Mouse (Mus musculus): ENCODE results near the gene Car15.

The Car15 gene

GRCm38 (mm10) chr16:17833321-17833680 is 4.9 kb downstream of the Car15 start:
- no peak for DNase-seq (ENCODE audit: low read depth, low spot score)

GRCm38 (mm10) chr16:17832821-17833220 is 5.3 kb downstream of the Car15 start, which contains the start of gene B830017H08Rik:
B830017H08Rik (plus strand) TSS chr16:17833121.
- no peak for DNase-seq (ENCODE audit: low read depth, low spot score)

- DNase-seq (ENCODE audit: low read depth, low spot score), result no peak
Observed at GRCm38 (mm10) chr16:17831781-17832180, 6.4 kb downstream of the Car15 start.

- DNase-seq (ENCODE audit: low read depth, low spot score), result no peak
Observed at GRCm38 (mm10) chr16:17830385-17831178, 7.6 kb downstream of the Car15 start.

- DNase-seq (ENCODE audit: low read depth, low spot score), result peak; percentile 62
Observed at GRCm38 (mm10) chr16:17828867-17829266, 9.3 kb downstream of the Car15 start.

- no peak for DNase-seq (ENCODE audit: low read depth, low spot score)
Observed at GRCm38 (mm10) chr16:17828229-17828628, 9.9 kb downstream of the Car15 start.

- DNase-seq (ENCODE audit: low read depth, low spot score), result no peak
Observed at GRCm38 (mm10) chr16:17826500-17826899, 11.7 kb downstream of the Car15 start.

- DNase-seq (ENCODE audit: low read depth, low spot score), result no peak
Observed at GRCm38 (mm10) chr16:17816528-17816927, 21.6 kb downstream of the Car15 start.

GRCm38 (mm10) chr16:17815411-17816402 is 22.5 kb downstream of the Car15 start:
- DNase-seq (ENCODE audit: low read depth, low spot score), result peak; percentile 79

- DNase-seq (ENCODE audit: low read depth, low spot score), result no peak
Observed at GRCm38 (mm10) chr16:17813173-17813572, 25.0 kb downstream of the Car15 start.

- peak; percentile 68 for DNase-seq (ENCODE audit: low read depth, low spot score)
Observed at GRCm38 (mm10) chr16:17812120-17812519, 26.0 kb downstream of the Car15 start.

- peak; percentile 95 for DNase-seq (ENCODE audit: low read depth, low spot score)
Observed at GRCm38 (mm10) chr16:17809711-17810110, 28.5 kb downstream of the Car15 start.

GRCm38 (mm10) chr16:17809125-17809524 is 29.0 kb downstream of the Car15 start:
- no peak for DNase-seq (ENCODE audit: low read depth, low spot score)

GRCm38 (mm10) chr16:17807192-17808009 is 30.8 kb downstream of the Car15 start:
- peak; percentile 87 for DNase-seq (ENCODE audit: low read depth, low spot score)

- no peak for DNase-seq (ENCODE audit: low read depth, low spot score)
Observed at GRCm38 (mm10) chr16:17806581-17807191, 31.5 kb downstream of the Car15 start.

- no peak for DNase-seq (ENCODE audit: low read depth, low spot score)
Observed at GRCm38 (mm10) chr16:17804982-17805381, 33.2 kb downstream of the Car15 start.

GRCm38 (mm10) chr16:17804449-17804912 is 33.7 kb downstream of the Car15 start:
- DNase-seq (ENCODE audit: low read depth, low spot score), result peak; percentile 54

GRCm38 (mm10) chr16:17803675-17804448 is 34.3 kb downstream of the Car15 start:
- DNase-seq (ENCODE audit: low read depth, low spot score), result no peak

GRCm38 (mm10) chr16:17802839-17803674 is 35.1 kb downstream of the Car15 start:
- DNase-seq (ENCODE audit: low read depth, low spot score), result no peak
